Mouse (Mus musculus): Measurements from ENCODE around the gene Pip5kl1.

The Pip5kl1 gene

DNA sequence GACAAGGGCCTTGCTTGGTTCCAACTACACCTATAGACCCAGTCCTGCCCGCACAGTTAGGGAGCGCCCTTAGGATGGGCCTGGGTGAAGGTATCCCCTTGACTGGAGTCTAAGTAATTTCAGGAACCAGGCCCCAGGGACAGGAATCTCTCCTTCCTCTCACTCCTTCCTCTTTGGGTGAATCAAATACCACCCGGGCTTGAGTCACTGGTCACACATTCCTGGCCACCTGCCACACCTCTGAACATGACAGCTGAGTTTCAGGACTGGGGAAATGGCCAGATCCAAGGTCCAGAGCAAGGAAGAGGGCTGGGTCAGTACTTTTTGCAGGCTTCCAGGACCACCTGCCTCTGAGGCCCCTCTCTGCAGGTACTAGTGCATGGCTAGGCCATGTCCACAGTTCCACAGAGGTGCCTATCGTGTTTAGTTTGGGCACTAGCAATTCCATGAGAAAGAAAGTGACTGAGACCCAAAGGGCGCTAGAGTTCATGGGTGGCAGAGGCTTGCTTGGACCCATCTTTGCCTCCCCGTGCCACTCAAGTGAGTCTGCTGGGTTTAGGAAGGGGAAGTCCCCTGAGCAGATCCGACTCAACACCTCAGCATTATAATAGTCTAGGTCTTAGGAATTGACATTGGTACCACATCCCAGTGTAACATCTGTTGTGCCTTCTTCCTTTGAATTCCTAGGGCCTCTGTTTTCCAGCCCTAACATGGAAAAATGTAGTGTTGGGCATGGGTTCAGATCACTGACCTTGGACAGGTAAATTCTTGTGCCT, 26.4 kb upstream of the Pip5kl1 start:
- DNase-seq (ENCODE audit: low spot score), result no peak

DNA sequence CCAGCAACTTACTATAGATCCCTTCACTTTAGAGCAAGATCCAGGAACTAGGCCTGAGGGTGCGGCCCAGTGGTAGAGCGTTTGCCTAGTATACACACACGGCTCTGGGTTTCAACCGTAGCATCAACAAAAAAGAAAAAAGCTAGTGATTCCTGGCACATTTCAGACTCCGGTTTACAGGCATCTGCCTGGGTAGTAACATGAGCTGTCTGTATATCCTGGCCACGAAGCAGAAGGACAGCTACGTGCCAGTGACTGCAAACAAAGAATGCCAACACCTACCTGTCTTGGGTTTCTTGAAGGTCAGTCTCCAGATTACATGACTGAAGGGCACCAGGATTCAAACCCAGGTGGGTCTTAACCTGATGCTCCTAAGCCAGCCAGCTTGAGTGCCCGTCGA, 25.4 kb upstream of the Pip5kl1 start:
- no peak for DNase-seq (ENCODE audit: low spot score)

DNA sequence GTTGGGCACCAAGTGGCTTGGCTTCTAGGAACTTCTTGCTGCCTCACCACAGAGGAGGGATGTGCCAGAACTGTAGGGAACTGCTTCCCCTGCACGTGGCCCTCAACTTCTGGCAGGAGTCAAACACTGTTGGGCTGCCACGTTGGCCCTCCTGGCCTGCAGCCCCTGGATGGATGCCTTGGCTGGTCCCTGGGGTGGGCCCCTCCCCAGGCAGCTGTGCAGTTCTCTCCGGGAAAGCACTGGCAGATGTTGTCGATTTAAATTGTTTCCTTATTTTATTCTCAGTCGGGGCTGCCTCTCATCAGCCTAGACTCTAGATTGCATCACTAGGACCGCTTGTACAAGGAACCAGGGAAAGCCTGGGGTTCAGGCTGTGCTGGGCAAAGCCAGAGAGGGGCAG, 24.8 kb upstream of the Pip5kl1 start:
- no peak for DNase-seq (ENCODE audit: low spot score)

DNA sequence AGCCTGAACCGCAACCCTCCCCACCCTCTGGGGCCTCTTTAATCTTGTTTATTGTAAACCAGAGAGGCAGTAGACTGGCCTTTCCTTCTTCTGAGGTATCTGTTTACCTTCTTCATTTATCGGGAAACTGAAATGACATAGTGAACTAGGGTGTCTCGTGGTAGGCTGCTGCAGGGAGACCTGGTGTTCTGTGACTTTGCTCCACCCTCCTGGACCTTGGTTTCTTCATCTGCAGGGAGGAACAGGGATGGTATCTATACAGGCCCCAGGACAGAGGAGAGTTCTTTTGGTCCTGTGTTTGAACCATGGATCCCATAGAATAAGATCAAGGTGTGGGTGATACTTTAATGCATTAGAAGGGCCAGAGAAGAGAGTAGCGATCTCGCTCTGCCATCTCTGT, 23.4 kb upstream of the Pip5kl1 start:
- DNase-seq (ENCODE audit: low spot score), result no peak

DNA sequence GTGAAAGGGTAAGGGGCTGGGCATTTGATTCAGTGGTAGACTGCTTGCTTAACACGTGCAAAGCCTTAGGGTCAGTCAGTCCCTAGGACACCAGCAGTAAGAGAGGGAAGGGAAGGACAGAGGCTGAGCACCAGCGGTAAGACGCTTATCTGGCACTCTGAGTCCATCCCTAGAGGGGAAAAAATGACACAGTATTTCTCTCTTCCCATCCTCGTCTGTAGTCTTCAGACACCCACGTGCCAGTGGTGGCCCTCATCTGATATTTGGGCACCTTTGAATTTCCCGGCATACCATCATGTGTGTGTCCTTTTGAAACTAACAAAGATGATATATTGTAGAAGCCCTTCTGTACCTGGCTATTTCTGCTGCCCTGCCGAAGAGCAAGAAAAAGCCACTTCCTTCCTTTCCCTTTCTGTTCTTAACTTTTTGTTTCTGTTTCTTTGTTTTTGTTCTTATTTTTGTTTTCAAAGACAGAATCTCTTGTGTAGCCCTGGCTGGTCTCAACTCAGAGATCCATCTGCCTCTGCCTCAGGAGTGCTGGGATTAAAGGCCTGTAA, 20.9 kb upstream of the Pip5kl1 start:
- DNase-seq (ENCODE audit: low spot score), result no peak

DNA sequence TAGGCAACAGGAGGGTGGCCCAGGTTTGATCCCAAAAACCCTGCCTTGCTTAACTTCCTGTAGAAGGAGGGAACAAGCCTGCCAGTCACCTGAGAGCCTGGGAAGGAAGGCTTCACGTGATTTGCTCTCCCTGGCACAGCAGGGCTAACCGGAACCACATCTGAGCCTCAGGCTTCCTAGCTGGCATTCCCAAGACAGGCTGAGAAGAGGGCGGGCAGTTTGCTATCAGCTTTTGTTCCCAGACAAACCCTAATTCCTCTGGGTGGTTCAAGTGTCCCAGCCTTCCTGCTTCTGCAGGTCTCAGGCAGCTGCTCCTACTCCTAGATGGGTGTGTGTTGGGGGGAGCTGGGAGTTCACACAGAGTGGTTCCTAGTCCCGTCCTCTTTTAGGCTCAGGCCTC, 19.1 kb upstream of the Pip5kl1 start:
- no peak for DNase-seq (ENCODE audit: low spot score)

DNA sequence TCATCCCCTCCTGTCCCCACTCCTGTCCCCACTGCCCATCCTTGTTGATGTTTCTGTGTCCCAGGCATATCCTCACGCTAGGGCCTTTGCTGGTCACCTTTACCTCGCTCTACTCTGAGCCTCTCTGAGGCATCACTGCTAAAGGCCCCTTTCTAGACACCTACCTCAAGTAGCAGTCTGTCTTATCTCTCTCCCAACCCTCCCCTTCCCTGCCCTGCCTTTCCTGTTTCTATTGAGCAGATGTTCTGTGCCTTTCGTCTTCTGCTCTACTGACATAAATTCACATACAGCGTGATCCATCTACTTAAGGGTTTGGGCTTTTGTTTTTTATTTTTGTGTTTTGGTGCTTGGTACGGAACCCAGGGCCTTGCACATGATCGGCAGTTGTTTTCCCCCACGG, 18.6 kb upstream of the Pip5kl1 start:
- DNase-seq (ENCODE audit: low spot score), result no peak

DNA sequence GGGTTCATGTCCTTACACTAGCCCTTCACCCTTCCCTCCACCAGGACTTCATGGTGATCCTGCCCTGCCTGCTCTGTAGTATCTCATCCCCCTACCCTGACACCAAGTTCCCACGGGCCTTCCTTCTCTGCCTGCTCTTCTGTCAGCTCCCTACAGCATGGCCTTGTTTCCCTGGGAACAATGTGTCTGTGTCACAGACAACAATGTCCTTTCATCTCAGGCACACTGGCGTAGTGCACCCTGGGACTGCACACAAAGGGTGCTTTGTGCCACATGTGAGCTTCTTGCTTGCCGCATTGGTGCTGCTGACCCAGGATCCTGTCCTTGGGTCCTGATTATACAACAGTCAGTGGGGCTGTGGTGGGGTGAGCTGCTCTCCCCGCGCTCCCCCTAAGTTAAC, 15.0 kb upstream of the Pip5kl1 start:
- no peak for DNase-seq (ENCODE audit: low spot score)

DNA sequence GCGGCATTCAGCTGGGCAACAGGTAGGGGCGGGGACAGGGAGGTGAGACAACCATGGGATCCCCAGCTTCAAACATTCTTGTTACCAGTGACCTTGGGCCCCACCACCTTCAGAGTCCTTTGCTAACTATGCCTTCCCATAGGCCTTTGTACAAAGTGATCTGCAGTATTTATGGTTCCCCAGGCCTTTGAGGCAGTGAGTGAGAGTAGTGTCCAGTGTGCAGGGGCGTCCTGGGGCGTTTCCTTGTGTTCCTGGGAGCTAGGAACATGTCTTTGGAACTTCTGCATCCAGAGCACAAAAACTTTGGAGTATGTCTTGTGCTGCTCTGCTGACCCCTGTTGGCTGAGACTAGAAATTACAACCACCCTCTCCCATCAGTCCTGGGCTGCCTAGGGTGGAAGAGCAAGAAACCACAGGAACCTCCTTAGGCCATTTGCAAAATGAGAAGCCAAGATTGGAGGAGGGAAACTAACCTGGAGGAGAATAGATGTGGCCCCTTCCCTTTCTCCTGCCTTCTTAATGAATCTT, 8.0 kb upstream of the Pip5kl1 start:
- DNase-seq (ENCODE audit: low spot score), result no peak

DNA sequence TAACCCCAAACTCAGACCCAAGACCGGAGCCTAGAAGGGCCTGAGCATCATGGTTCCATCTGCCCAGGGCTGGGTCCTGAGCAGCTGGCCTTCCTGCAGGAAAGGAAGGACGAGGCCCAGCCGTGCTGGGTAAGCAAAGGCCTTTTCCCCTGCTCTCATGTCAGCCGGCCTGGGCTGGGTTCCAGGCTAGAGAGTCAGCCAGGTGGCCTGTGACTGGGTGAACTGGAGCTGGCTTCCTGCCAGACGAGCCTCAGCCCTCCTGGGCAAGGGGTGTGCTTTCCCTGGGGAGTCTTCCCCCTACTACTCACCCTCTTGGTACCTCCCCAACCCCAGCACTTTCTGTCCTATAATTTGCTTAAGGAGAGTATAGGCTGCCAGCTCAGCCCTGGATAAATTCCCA, 6.4 kb upstream of the Pip5kl1 start:
- DNase-seq (ENCODE audit: low spot score), result no peak

DNA sequence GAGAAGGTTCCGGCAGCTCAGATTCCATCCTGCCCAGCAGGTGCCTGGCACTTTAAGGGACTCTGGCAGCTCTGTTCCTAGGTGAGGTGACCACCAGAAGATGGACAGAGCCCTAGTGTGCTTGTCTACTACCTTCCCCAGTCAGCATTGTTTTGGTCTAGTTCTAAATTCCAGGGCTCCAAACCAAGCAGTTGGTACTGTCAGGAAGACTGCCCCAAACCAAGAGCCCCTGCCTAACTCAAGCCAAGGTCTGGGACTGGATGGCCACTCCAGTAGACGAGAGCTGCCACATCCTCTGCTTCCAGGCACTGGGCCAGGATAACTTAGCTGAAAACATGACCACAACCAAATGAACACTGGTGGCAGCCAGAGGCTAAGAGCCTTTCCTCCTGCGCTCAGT, 5.7 kb upstream of the Pip5kl1 start:
- no peak for DNase-seq (ENCODE audit: low spot score)

DNA sequence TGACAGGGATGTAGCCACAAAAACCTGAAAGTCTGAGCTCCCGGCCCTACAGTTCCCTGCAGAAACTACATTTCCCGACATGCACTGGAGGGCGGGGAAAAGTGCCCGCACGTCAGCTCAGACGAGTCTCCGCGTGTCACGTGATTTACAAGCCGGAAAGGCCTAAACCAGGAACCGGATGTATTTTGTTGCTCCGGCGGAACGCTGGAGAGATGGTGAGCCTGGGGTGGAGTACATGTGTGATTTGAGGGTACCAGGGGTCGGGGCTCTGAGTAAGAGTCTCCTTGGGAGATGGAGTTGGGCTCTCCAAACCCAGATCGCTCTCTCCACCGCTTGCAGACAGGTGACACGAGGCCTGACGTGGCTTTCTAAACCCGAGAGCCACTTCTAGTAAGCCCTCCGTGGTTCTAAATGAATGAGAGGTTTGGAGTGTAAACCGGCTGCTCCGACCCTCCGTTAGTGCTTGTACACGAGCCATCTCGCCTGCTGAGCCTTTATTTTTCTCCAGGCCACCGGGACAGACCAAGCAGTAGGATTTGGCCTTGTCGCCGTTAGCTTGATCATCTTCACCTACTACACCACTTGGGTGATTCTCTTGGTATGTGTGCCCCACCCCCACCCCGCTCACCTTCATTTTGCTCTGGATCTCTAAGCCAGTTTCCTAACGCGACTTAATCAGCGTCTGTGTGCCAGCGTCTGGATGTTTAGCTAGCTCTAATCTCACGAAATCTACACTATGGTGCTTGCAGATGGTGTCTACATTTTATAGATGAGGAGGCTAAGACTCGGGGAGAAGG, 3.7 kb upstream of the Pip5kl1 start, which contains the start of gene Dpm2:
Gene Dpm2 (plus strand): TSS at position 161 of the 797 bp plus-strand sequence.
- DNase-seq (ENCODE audit: low spot score), result peak; percentile 84

DNA sequence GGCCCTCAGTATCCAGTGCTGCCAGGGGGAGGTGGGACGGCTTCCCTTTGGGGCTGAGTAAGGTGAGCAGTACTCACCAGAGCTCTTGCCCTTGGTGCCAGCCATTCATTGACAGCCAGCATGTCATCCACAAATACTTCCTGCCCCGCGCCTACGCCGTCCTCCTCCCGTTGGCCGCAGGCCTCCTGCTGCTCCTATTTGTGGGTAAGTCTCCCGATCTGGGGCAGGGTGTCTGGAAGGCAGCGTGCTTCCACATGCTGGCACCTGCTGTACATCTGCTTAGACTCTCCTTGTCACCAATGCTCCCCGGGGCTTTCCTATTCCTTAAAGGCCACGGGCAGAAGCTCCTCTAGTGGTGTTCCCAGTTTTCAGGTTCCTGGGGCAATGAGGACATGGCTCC, 2.4 kb upstream of the Pip5kl1 start:
- no peak for DNase-seq (ENCODE audit: low spot score)

DNA sequence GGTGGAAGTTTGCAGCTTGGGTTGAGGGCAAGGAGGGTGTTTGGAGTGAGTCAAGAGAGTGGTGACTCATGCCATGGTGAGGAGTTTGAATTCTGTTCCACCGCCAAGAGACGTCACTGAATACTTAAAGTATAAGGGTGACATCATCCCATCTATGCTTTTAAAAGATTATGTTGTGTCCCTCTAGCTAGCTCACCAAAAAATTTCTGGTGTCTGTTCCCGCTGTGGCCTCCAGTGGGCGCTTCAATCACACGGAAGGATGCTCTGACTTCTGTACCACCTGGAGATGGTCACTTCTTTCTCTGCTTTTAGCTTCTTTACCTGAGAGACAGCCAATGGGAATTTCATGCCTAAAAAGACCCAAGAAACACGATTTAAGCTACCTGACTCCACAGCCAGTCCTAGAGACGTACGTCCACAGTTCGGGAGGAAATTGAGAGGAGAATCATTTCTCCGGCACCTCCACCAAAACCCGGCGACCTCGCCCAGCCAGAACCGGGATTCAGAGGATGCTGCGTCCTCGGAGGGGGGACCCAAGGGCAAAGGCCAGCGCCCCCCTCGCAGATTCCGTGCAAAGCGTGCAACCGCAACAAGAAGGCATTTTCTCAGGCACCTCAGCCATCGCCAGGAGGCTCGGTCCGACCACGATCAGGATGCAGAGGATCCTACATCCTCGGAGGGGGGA, 446 bp downstream of the Pip5kl1 start:
- peak; percentile 61 for DNase-seq (ENCODE audit: low spot score)

DNA sequence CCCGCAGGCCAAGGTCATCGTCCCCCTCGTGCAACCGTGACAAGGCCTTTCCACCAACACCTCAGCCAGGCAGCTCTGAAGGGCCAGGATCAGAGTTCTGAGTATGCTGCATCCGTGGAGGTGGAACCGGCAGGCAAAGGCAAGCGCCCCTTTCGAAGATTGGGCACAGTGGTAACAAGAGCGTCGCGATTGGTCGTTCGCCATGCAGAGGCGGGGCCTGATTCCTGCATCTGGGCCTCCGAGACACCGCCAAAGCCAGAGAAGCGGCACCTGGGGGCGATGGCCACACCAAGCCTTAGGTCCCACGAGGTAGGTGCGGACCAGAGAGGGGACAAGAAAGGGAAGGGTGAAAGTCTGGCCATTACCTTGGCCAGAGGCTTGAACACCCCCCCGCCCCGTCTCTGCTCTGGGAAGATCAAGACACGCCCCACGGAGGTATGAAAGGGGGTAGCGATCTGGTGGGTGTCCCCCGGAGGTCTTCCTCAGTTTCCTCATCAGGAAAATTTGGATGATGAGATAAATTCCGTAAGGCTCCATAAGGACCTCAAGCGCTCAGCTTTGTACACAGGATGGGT, 1.1 kb downstream of the Pip5kl1 start, which contains the start of gene 9430097D07Rik:
Gene 9430097D07Rik (minus strand): TSS at position 99 of the 575 bp plus-strand sequence.
- no peak for DNase-seq (ENCODE audit: low spot score)

DNA sequence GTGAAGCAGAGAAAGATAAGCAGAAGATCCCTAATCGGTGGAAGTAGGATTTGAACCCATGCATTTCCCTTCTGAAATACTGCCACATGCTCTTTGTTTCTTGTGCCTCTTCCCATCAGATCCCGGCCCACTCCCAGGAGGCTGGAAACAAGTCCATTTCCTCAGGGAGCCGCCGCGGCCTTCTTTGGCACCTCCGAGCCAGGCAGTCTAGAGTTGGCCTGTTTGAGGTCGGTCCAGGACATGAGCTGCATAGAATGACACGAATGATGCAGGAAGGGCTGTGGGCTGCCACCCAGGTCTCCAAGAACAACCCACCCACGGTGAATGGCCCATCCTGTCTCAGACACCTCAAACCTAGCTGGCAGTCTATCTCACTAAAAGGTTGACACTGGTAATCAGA, 1.9 kb downstream of the Pip5kl1 start:
- DNase-seq (ENCODE audit: low spot score), result no peak

DNA sequence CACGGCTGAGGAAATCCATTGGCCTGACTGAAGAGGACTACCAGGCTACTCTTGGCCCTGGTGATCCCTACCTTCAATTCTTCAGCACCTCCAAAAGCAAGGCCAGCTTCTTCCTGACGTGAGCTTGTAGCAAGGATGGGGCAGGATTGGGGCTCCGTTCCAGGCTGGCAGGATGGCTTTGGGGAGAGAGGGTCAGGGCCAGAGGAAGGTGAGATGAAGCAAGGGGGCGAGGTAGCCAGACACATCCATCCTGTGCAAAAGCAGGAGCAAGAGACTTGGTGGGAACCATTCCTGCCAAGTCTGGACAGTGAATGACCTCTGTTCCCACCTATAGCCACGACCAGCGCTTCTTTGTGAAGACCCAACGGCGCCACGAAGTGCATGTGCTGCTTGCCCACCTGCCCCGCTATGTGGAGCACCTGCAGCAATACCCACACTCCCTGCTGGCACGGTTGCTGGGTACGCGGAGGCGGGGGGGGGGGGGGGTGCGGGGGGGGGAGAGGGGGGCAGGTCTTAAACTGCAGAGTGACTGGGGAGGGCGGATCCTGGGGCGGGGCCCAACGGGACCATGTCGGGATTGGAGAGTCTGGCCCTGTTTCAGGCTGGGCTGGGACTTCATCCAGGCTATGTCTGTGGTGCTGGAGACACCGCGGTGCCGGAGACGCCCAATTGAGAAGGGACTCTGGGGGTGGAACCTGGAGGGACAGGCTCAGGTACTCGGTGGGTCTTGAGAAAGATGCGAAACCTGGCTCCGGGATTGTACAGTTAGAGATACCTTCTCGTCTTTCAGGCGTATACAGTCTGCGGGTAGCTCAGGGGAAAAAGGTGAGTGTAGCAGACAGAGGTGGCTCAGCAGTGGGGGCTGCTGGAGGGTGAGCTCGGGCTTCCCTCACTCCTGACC, 3.8 kb downstream of the Pip5kl1 start:
- no peak for DNase-seq (ENCODE audit: low spot score)

DNA sequence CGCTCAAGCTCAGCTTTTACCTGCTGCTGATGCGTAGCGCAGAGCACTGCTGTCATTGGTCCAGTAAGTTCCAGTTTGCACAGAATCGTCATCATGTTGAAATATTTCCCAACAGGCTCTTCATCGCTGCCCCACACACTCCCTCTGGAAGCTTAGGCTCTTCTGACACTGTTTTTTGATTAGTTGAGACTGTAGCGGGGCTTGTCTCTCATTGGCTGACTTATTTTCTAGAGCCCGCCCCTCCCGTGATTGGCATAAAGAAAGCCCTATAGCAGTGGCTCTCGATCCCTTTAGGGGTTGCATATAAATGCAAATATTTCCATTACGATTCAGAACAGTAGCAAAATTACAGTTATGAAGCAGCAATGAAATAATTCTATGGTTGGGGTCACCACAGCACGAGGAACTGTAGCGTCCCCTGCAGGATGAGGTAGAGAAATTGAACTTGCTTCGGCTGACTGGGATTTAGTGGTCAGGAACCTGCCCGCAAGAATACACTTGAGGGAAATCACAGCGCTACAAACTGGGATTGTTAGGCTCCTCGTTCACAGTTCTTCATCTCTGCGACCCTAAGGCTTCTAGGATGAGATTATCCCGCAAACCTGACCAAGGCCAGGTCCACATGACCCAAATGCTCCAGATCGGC, 7.0 kb downstream of the Pip5kl1 start:
- DNase-seq (ENCODE audit: low spot score), result no peak

DNA sequence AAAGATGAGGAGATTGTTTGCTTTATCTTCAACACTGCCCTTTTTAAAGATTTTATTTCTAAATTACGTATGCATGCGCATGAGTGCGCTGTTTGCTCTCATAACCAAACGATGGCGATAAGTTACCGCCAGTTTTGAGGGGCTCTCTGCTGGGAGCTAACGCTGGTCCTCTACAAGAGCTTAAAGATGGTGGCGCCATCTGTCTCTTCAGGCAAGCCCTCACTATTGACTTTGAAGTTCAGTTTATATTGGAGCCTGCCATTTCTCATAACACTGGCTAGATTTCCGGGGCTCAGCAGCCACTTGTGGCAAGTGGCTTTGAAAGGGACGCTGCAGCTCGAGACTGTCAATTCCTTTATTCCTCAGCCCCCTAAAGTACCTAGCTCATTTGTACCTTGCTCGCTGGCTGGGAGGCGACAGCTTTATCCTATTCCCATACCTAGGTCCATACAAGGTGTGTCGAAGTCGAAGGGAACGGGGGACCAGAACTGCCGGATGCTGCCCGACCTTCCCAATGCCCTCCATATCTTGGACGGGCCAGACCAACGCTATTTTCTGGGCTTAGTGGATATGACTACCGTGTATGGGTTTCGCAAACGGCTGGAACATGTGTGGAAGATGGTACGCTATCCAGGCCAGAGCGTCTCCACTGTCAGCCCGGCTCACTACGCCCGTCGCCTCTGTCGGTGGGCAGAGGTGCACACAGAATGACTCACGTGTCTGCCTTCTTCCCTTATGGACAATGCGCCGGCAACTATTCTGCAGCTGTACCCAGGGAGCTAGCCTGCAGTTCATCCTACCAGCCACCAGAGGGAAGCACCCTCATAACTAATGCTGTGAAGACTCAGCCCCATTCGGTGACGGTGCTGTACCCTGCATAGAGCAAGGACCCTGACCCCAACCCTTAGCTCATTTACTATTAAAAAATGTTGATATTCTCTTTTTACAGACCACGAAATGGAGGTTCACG, 8.5 kb downstream of the Pip5kl1 start:
- peak; percentile 91 for DNase-seq (ENCODE audit: low spot score)
